Mouse (Mus musculus) forebrain, embryonic 14.5 days (tissue): ENCODE results near the gene Dcaf15. TPM values are rescaled to one million over a fixed set of nuclear protein-coding genes. Genes with fewer than 3 reads are reported as not detected.

Experiments used
- ATAC-seq: fragments of 200-750 bp; cut with Nextera tagmentation; 2 replicates; pipeline ENCODE4 v1.8.0; 2017; ENCODE audit warnings: mild to moderate bottlenecking, moderate library complexity
- DNase-seq: peaks from one replicate; pipeline ENCODE4 v3.0.0-alpha.2; 2015; ENCODE audit warnings: low spot score
- H3K27ac ChIP-seq: fragments of 300-500 bp; sonication (generic); 2 replicates; pipeline ENCODE4 v1.5.1; 2014; ENCODE audit warnings: low read depth, mild to moderate bottlenecking, control low read depth, low read length, moderate library complexity
- H3K27me3 ChIP-seq: fragments of 300-500 bp; sonication (generic); replicated peaks from 2 replicates; pipeline ENCODE4 v1.6.1; 2014; ENCODE audit warnings: low read length, control low read depth, mixed read lengths; ENCODE audit not compliant: control insufficient read depth, insufficient read depth
- H3K36me3 ChIP-seq: fragments of 300-500 bp; sonication (generic); 2 replicates; pipeline ENCODE4 v1.6.1; 2014; ENCODE audit warnings: low read length, control low read depth; ENCODE audit not compliant: control insufficient read depth, insufficient read depth
- H3K4me1 ChIP-seq: fragments of 300-500 bp; sonication (generic); 2 replicates; pipeline ENCODE4 v1.6.1; 2014; ENCODE audit warnings: antibody characterized with exemption, low read length, control low read depth; ENCODE audit not compliant: control insufficient read depth, insufficient read depth
- H3K4me2 ChIP-seq: fragments of 300-500 bp; sonication (generic); 2 replicates; pipeline ENCODE4 v1.6.1; 2014; ENCODE audit warnings: mild to moderate bottlenecking, control low read depth, low read length
- H3K4me3 ChIP-seq: fragments of 300-500 bp; sonication (generic); 2 replicates; pipeline ENCODE4 v1.5.1; 2014; ENCODE audit warnings: low read depth, low read length, control low read depth
- H3K9ac ChIP-seq: fragments of 300-500 bp; sonication (generic); 2 replicates; pipeline ENCODE4 v1.6.1; 2014; ENCODE audit warnings: mild to moderate bottlenecking, low read length, control low read depth, moderate library complexity
- H3K9me3 ChIP-seq: fragments of 300-500 bp; sonication (generic); replicated peaks from 2 replicates; pipeline ENCODE4 v1.6.1; 2016; ENCODE audit warnings: low read length, control low read depth, mixed read lengths; ENCODE audit not compliant: control insufficient read depth
- WGBS: fragments of 180-500 bp; shearing (Covaris S2); extraction: QIAGEN DNeasy Blood & Tissue Kit; methylation state at CpG from one replicate; pipeline ENCODE4 v1.1.7; 2014; 5-methylcytosine and 5-hydroxymethylcytosine counted together
- polyA plus RNA-seq: library from polyadenylated mRNA; unstranded; fragments of >200 nt; fragmentation: Nextera tagmentation; extraction: Ambion mirVana; gene quantifications from 2 replicates; pipeline ENCODE4 v1.2.1, GENCODE M21; 2014

Gene Dcaf15
- polyA plus RNA-seq, 1 experiment from 2014 or later: 17.8 TPM

GRCm38 (mm10) chr8:84105676-84106075 is 1.1 kb upstream of the Dcaf15 start:
- no peak for ATAC-seq
- WGBS: 88% methylated on average over 2 of the region's 2 CpGs
- Histone ChIP-seq H3K36me3 (peaks cover 17% of the 10 kb centered on the region), H3K27me3 (no peaks in the 10 kb centered on the region), H3K9ac (no peak overlapping the region), H3K9me3 (no peaks in the 10 kb centered on the region), H3K4me3 (no peak overlapping the region), H3K4me1 (peaks cover 14% of the 10 kb centered on the region), H3K4me2 (no peak overlapping the region; the same call in 1 of the 2 replicates), H3K27ac (no peak overlapping the region)
- DNase-seq: no peak

- under 1% methylated on average over 21 of the region's 29 CpGs for WGBS
Observed at GRCm38 (mm10) chr8:84104221-84104620, 347 bp downstream of the Dcaf15 start.

GRCm38 (mm10) chr8:84103601-84104000 is 967 bp downstream of the Dcaf15 start:
- Histone ChIP-seq H3K36me3 (peaks cover 35% of the 10 kb centered on the region), H3K4me3 (peak overlapping the region; percentile 61), H3K4me1 (peaks cover 14% of the 10 kb centered on the region), H3K27ac (peak overlapping the region; percentile 88; the same call in 1 of the 2 replicates), H3K27me3 (no peaks in the 10 kb centered on the region), H3K4me2 (peak overlapping the region; percentile 63), H3K9me3 (no peaks in the 10 kb centered on the region), H3K9ac (peak overlapping the region; percentile 81)
- DNase-seq: no peak
- WGBS: 54% methylated on average over 3 of the region's 3 CpGs
- ATAC-seq: no peak

More at GRCm38 (mm10) chr8:84104221-84104620, 347 bp downstream of the Dcaf15 start:
- H3K27me3 ChIP-seq: no peaks in the 10 kb centered on the region
- H3K4me2 ChIP-seq: peak overlapping the region; percentile 63
- H3K27ac ChIP-seq: peak overlapping the region; percentile 88
- H3K9ac ChIP-seq: peak overlapping the region; percentile 81
- ATAC-seq (peak; percentile 71), DNase-seq (peak; percentile 67)
- H3K36me3 ChIP-seq: peaks cover 29% of the 10 kb centered on the region
- peak overlapping the region; percentile 61 for H3K4me3 ChIP-seq
- peaks cover 14% of the 10 kb centered on the region for H3K4me1 ChIP-seq
- no peaks in the 10 kb centered on the region for H3K9me3 ChIP-seq

DNA sequence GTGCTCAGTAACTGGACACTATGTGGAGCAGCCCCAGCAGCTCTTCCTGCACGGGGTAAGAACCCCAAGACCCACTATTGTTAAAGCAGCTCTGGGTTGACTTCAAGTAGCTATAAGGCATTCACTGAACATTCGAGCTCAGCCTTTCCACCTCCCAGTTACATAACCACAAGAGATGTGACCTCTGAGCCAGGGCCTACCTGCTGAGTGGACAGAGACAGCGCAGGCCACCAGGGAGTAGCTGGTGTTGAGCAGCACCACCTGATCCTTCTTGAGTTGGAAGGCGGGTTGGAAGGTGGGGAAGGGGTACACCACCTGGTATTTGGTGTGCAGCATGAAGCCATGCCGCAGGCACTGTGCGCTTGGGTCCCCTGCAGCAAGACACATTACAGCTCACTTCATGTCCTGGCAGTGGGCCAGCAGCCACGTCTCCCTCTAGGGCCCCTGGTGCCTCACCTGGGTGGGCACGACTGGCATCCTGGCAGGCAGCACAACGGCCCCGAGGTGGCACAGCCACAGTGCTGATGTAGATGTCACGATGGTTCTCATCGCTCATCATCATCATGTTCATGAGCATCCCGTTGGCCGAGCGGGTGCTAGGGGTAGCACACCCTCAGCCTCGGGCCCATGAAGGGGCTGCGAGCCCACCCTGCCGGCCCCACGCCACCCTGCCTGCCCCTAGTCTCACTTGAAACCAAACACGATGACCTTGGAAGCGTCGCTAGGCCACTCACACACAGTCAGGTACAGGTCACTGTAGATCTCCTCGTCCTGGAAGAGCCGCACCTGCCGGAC is 2.9 kb downstream of the Dcaf15 start:
- DNase-seq (no peak), ATAC-seq (no peak)
- Histone ChIP-seq H3K36me3 (peaks cover 54% of the 10 kb centered on the region), H3K4me3 (no peak overlapping the region), H3K4me2 (no peak overlapping the region), H3K9me3 (no peaks in the 10 kb centered on the region), H3K27me3 (no peaks in the 10 kb centered on the region), H3K27ac (no peak overlapping the region), H3K9ac (no peak overlapping the region), H3K4me1 (peaks cover 14% of the 10 kb centered on the region)
- WGBS: 92% methylated on average over 25 of the region's 25 CpGs

- Histone ChIP-seq H3K36me3 (peaks cover 84% of the 10 kb centered on the region), H3K4me3 (no peak overlapping the region), H3K9ac (no peak overlapping the region), H3K9me3 (no peaks in the 10 kb centered on the region), H3K27me3 (no peaks in the 10 kb centered on the region), H3K27ac (no peak overlapping the region), H3K4me2 (no peak overlapping the region), H3K4me1 (peaks cover 7% of the 10 kb centered on the region)
- DNase-seq: no peak
- no peak for ATAC-seq
- WGBS: 96% methylated on average over 7 of the region's 7 CpGs
Observed at GRCm38 (mm10) chr8:84098376-84098775, 6.2 kb downstream of the Dcaf15 start.

DNA sequence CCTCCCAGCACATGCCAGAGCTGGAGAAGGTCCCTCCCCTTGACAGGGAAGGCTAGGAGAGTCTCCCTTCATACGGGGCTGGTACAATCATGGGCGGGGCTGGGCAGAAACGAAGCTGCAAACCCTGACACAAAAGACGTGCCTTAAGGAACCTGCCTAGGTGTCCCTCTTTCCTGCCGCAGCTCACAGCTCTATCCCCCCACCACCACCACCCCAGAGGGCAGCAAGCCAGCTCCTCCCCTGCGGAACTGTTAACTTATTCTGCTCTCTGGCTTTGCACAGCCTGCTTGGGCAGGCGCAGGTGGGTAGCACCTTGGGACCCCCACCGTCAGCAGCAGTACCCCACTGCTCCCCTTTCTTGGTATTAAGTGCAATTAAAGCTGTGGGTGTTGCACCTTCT is 8.5 kb downstream of the Dcaf15 start:
- no peaks in the 10 kb centered on the region for H3K9me3 ChIP-seq
- H3K9ac ChIP-seq: no peak overlapping the region
- DNase-seq (no peak), ATAC-seq (no peak)
- H3K27ac ChIP-seq: no peak overlapping the region
- H3K4me1 ChIP-seq: no peaks in the 10 kb centered on the region
- 69% methylated on average over 8 of the region's 8 CpGs for whole genome bisulfite sequencing
- H3K27me3 ChIP-seq: no peaks in the 10 kb centered on the region
- H3K36me3 ChIP-seq: peaks cover 88% of the 10 kb centered on the region
- no peak overlapping the region for H3K4me3 ChIP-seq
- no peak overlapping the region for H3K4me2 ChIP-seq

- no peak overlapping the region for H3K4me3 ChIP-seq
- H3K27me3 ChIP-seq: no peaks in the 10 kb centered on the region
- no peaks in the 10 kb centered on the region for H3K4me1 ChIP-seq
- H3K36me3 ChIP-seq: peaks cover 87% of the 10 kb centered on the region
- ATAC-seq (no peak), DNase-seq (no peak)
- H3K9ac ChIP-seq: no peak overlapping the region
- no peak overlapping the region for H3K27ac ChIP-seq
- WGBS: 90% methylated on average over 8 of the region's 8 CpGs
- no peak overlapping the region for H3K4me2 ChIP-seq
- no peaks in the 10 kb centered on the region for H3K9me3 ChIP-seq
Observed at GRCm38 (mm10) chr8:84090585-84090984, 14.0 kb downstream of the Dcaf15 start.

DNA sequence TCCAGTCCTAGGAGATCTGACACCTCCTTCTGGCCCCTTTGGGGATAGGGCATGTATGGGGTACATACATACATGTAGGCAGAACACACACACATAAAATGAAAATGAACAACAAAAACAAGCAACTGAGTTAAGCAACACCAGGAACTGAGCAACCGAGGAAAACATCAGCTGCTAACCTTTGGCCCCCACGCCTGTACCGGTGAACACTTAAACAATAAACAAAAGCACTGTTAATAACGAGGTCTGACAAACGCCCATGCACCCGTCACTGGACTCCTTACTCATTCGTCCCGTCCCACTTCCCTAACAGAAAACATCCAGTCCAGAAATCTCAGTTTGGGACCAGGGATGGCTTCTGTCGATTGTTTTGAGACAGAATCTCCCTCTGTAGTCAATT is 15.3 kb downstream of the Dcaf15 start:
- 69% methylated on average over 9 of the region's 9 CpGs for WGBS
- Histone ChIP-seq H3K9me3 (no peaks in the 10 kb centered on the region), H3K4me1 (no peaks in the 10 kb centered on the region), H3K4me2 (no peak overlapping the region), H3K27ac (no peak overlapping the region), H3K4me3 (no peak overlapping the region), H3K36me3 (peaks cover 87% of the 10 kb centered on the region), H3K9ac (no peak overlapping the region), H3K27me3 (no peaks in the 10 kb centered on the region)
- DNase-seq: no peak
- ATAC-seq: no peak

DNA sequence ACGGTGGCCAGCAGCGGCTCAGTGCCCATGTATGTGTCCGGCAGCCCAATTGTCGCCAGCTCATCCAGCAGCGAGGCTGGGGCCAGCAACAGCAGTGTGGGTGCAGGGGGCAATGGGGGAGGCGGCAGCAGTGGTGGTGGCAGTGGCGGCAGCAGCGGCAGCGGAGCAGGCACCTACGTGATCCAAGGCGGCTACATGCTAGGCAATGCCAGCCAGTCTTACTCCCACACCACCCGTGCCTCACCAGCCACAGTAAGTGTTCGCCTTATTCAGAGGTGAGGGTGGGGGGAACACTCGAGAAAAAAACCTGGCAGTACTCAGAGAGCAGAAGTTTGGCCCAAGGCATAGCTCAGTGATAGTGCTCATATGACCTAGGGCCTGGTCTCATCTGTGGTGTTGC is 16.7 kb downstream of the Dcaf15 start:
- no peak overlapping the region for H3K9ac ChIP-seq
- H3K4me3 ChIP-seq: no peak overlapping the region
- no peaks in the 10 kb centered on the region for H3K9me3 ChIP-seq
- H3K27me3 ChIP-seq: no peaks in the 10 kb centered on the region
- no peak for ATAC-seq
- peaks cover 90% of the 10 kb centered on the region for H3K36me3 ChIP-seq
- 94% methylated on average over 14 of the region's 14 CpGs for WGBS
- no peak overlapping the region for H3K4me2 ChIP-seq
- no peaks in the 10 kb centered on the region for H3K4me1 ChIP-seq
- no peak for DNase-seq
- H3K27ac ChIP-seq: no peak overlapping the region
